ENCODE assay signal across 10 mouse cellular contexts in genomic region chr2:163350443-163350842, GRCm38 (mm10). TPM values are rescaled to one million over a fixed set of nuclear protein-coding genes. Genes with fewer than 3 reads are reported as not detected.
DNase-seq lines count a peak whose midpoint lies in the region; ATAC-seq and TF ChIP-seq lines count a peak whose summit lies in the region.
"Had no signal": no experiment of that assay in that cellular context is flagged by ENCODE, and none has a peak within 500 bp of the region (broad histone marks: within the 10 kb centered on the region; RNA-seq: fewer than 3 reads in every experiment).

No protein-coding gene starts in this region.

- H3K36me3 ChIP-seq in heart, embryonic 13.5 days = peaks cover 13% of the 10 kb centered on the region
- peaks cover 5% of the 10 kb centered on the region; the same call in 1 of the 2 replicates for H3K36me3 ChIP-seq in heart, embryonic 11.5 days (ENCODE audit: control insufficient read depth, insufficient read depth, low read length)
- H3K36me3 ChIP-seq in thymus, adult 2 months (ENCODE audit: control insufficient read depth, insufficient read depth, low read length) = no peaks in the 10 kb centered on the region
- H3K36me3 ChIP-seq in liver, embryonic 12.5 days = no peaks in the 10 kb centered on the region
- H3K36me3 ChIP-seq: hindbrain, embryonic 15.5 days had no signal

- H3K27me3 ChIP-seq in heart, embryonic 13.5 days (replicated peaks) = no peaks in the 10 kb centered on the region
- H3K27me3 ChIP-seq in heart, embryonic 11.5 days (ENCODE audit: control insufficient read depth, insufficient read depth, low read length) = no peaks in the 10 kb centered on the region
- H3K27me3 ChIP-seq in thymus, adult 2 months (ENCODE audit: control insufficient read depth, insufficient read depth, low read length) = no peaks in the 10 kb centered on the region
- peaks cover 15% of the 10 kb centered on the region; the same call in 1 of the 2 replicates for H3K27me3 ChIP-seq in liver, embryonic 12.5 days (replicated peaks)
- H3K27me3 ChIP-seq: hindbrain, embryonic 15.5 days had no signal

- no peak overlapping the region for H3K4me2 ChIP-seq in heart, embryonic 13.5 days
- H3K4me2 ChIP-seq in heart, embryonic 11.5 days = no peak overlapping the region
- peak overlapping the region; percentile 41 for H3K4me2 ChIP-seq in liver, embryonic 12.5 days
- H3K4me2 ChIP-seq: hindbrain, embryonic 15.5 days had no signal

- H3K4me1 ChIP-seq in heart, embryonic 13.5 days = peaks cover 95% of the 10 kb centered on the region
- H3K4me1 ChIP-seq in heart, embryonic 11.5 days (ENCODE audit: control insufficient read depth, insufficient read depth, low read length) = peaks cover 73% of the 10 kb centered on the region
- H3K4me1 ChIP-seq in thymus, adult 2 months (replicated peaks; ENCODE audit: control insufficient read depth, insufficient read depth, low read length) = peaks cover 6% of the 10 kb centered on the region
- H3K4me1 ChIP-seq in liver, embryonic 12.5 days = peaks cover 39% of the 10 kb centered on the region

- peak overlapping the region; percentile 67 for H3K9ac ChIP-seq in heart, embryonic 13.5 days
- H3K9ac ChIP-seq in heart, embryonic 11.5 days (ENCODE audit: low read depth, low read length) = no peak overlapping the region
- H3K9ac ChIP-seq in liver, embryonic 12.5 days = 0 out of 2 replicates have a peak overlapping the region, but pooled peaks have one; percentile 10
- H3K9ac ChIP-seq: hindbrain, embryonic 15.5 days had no signal

- no peak overlapping the region for H3K4me3 ChIP-seq in heart, embryonic 13.5 days
- no peak overlapping the region for H3K4me3 ChIP-seq in heart, embryonic 11.5 days (ENCODE audit: low read depth, low read length)
- no peak overlapping the region for H3K4me3 ChIP-seq in thymus, adult 2 months (ENCODE audit: control insufficient read depth, insufficient read depth, low read length)
- H3K4me3 ChIP-seq in liver, embryonic 12.5 days = no peak overlapping the region
- H3K4me3 ChIP-seq: hindbrain, embryonic 15.5 days had no signal

- TF ChIP-seq POLR2A in thymus, adult 2 months (IDR thresholded peaks at IDR 0.05; ENCODE audit: control insufficient read depth, extremely low read depth, insufficient read depth, low read length, poor library complexity) = no peak

- DNase-seq in thymus, adult 2 months = peak; percentile 13
- no peak for DNase-seq in thymus, postnatal 14 days
- DNase-seq in adrenal gland, postnatal 4 days (ENCODE audit: low spot score in 2 of 2) = no peak
- DNase-seq: gastrocnemius, postnatal 36 days had no signal

- 33% methylated on average over 5 of the region's 5 CpGs for WGBS in heart, embryonic 13.5 days
- WGBS in heart, embryonic 11.5 days (ENCODE audit: insufficient replicate concordance) = 45% methylated on average over 5 of the region's 5 CpGs
- WGBS in thymus, adult 2 months = 46% methylated on average over 5 of the region's 5 CpGs
- WGBS in liver, embryonic 12.5 days (ENCODE audit: insufficient replicate concordance) = 26% methylated on average over 5 of the region's 5 CpGs

- H3K27ac ChIP-seq in heart, embryonic 13.5 days (replicated peaks) = peak overlapping the region; percentile 63
- H3K27ac ChIP-seq in heart, embryonic 11.5 days (ENCODE audit: low read depth, low read length) = no peak overlapping the region
- no peak overlapping the region for H3K27ac ChIP-seq in thymus, adult 2 months (ENCODE audit: control insufficient read depth, insufficient read depth, low read length)
- H3K27ac ChIP-seq in liver, embryonic 12.5 days = peak overlapping the region; percentile 53; the same call in 1 of the 2 replicates
- H3K27ac ChIP-seq: hindbrain, embryonic 15.5 days had no signal

- TF ChIP-seq CTCF in thymus, adult 2 months (IDR thresholded peaks at IDR 0.05; ENCODE audit: borderline replicate concordance, control insufficient read depth, extremely low read depth, insufficient read depth, low read length, poor library complexity) = no peak

- ATAC-seq in heart, embryonic 13.5 days (ENCODE audit: extremely low read depth, insufficient number of reproducible peaks, low FRiP score, low TSS enrichment) = no peak
- ATAC-seq in heart, embryonic 11.5 days (replicated peaks; ENCODE audit: insufficient number of reproducible peaks, low FRiP score, low TSS enrichment) = no peak
- peak; percentile 83 for ATAC-seq in liver, embryonic 12.5 days
- ATAC-seq in monocyte, adult 5-6 weeks (replicated peaks; ENCODE audit: insufficient number of reproducible peaks, low FRiP score, low TSS enrichment, poor library complexity, severe bottlenecking) = no peak
- ATAC-seq in granulocyte monocyte progenitor cell, adult 5-6 weeks (replicated peaks; ENCODE audit: poor library complexity, severe bottlenecking) = no peak

- H3K9me3 ChIP-seq in heart, embryonic 13.5 days = no peaks in the 10 kb centered on the region
- H3K9me3 ChIP-seq in heart, embryonic 11.5 days (replicated peaks; ENCODE audit: control insufficient read depth, low read length) = no peaks in the 10 kb centered on the region
- no peaks in the 10 kb centered on the region for H3K9me3 ChIP-seq in liver, embryonic 12.5 days (replicated peaks)
- H3K9me3 ChIP-seq: hindbrain, embryonic 15.5 days had no signal

RNA-seq across cellular contexts. Expression of gene Jph2, which starts 47.4 kb away (rescaled TPM):
- polyA plus RNA-seq in heart, embryonic 13.5 days (2015; fragmentation: Nextera tagmentation; extraction: Ambion mirVana) = 41.5 and 42.9 TPM in 2 replicates
- polyA plus RNA-seq in heart, embryonic 11.5 days (2014; fragmentation: Nextera tagmentation; extraction: Ambion mirVana) = 19.5 and 22.7 TPM in 2 replicates
- 3.3 and 14.7 TPM in 2 replicates for polyA plus RNA-seq in thymus, adult 2 months (2012; rRNA removed)
- polyA plus RNA-seq in liver, embryonic 12.5 days (2016; fragmentation: Nextera tagmentation; extraction: Ambion mirVana) = 0.12 and 0.16 TPM in 2 replicates
- total RNA-seq in monocyte, adult 5-6 weeks (2017) = not detected in 3 replicates
- total RNA-seq in adrenal gland, postnatal 4 days (2021) = 10 to 100 TPM in 1 of 2 experiments, 1 to 10 TPM in 1; 9.3 to 13.0 TPM
- not detected in 2 replicates for total RNA-seq in granulocyte monocyte progenitor cell, adult 5-6 weeks (2014; fragmentation: Nextera tagmentation)
- not detected in 2 replicates for total RNA-seq in granulocyte monocyte progenitor cell, adult 5-6 weeks (2017)

Comparison
In these comparisons a context has a peak if more than half of its experiments do, and no peak if none do; other contexts are left out.
1. H3K27ac ChIP-seq: peak in heart, embryonic 13.5 days (single experiment) and liver, embryonic 12.5 days (single experiment); none in heart, embryonic 11.5 days (single experiment) and thymus, adult 2 months (single experiment).